Mouse (Mus musculus): ENCODE measurements around the gene Vtcn1. TPM values are rescaled to one million over a fixed set of nuclear protein-coding genes. Genes with fewer than 3 reads are reported as not detected.

The Vtcn1 gene
- total RNA-seq, 2 experiments from 2014 or later, result 0.29 to 0.33 TPM

DNA sequence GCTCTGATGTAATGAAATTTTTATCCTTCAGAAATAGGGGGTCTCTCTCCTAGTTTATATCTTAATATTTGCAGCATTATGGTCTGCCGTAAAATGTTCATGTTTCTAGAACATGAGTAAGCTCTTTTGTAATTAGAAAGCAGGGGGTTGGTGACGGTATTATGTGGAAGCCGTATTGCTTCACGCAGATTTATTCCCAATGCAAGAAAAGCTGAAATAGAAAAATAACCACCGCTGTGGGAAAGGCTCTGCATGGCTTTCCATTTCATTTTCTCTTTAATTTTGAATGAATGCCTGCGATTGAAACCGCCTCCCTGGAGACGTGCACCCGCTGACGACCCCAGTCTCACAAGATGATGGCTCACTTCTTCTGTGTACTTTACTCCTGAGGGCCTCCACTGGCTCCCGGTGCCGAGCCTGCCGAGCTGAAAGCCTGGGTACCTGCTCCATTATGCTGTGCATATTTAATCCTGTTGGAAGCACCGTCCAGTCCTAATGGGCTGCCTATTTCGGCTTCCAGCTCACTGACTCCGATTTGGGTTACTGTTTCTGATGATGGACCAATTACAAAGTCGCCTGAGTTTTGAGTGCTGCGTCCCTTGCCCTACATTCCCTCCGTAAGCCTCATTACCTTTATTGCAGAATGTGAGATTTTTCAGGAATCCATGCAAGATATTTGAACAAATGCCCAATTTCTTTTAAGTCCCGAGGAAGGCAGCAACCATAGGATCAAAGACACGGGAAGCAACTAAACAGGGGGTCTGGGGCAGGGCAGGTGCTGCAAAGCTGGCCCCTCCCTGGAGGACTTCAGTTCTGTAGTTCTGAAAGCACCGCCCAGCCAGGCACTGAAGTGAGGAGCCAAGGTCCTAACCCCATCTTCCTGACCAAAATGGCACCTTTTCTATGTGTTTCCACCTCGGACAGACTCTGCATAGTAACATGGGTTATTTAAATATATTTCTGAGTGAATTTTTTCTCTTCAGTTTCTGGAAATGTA lies 36.3 kb downstream of the Vtcn1 start:
- intact Hi-C loops (cut with DNase I), result no loop called here
- TF ChIP-seq CTCF (IDR thresholded peaks at IDR 0.05), result no peak
- no peak overlapping the region for H3K4me3 ChIP-seq
- H3K27ac ChIP-seq, result no peak overlapping the region
- no peak for DNase-seq (ENCODE audit: extremely low spot score in 1 of 2, low spot score in 2 of 2)

DNA sequence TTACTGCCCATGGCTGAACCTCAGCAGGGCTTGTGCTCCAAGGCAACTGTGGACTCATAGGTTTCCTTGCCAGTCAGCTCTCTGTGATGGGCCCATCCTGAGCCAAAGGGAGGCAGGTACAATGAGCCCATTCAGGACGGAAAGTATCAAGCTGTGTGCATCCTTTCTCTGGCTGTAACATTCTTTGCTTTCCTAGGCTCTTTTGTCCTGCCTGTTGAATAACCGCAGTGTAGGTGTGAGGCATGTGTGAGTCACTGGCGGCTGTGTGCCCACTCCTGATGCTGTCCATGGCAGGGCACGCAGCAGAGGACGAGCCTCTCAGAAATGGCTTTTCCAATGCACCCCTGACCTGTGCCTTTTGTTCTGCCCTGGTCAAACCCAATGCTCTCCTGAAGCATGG lies 41.7 kb downstream of the Vtcn1 start:
- no peak overlapping the region for H3K27ac ChIP-seq
- no peak overlapping the region for H3K4me3 ChIP-seq
- no peak for DNase-seq (ENCODE audit: extremely low spot score in 1 of 2, low spot score in 2 of 2)
- intact Hi-C loops (cut with DNase I), result no loop called here
- TF ChIP-seq CTCF (IDR thresholded peaks at IDR 0.05), result no peak

DNA sequence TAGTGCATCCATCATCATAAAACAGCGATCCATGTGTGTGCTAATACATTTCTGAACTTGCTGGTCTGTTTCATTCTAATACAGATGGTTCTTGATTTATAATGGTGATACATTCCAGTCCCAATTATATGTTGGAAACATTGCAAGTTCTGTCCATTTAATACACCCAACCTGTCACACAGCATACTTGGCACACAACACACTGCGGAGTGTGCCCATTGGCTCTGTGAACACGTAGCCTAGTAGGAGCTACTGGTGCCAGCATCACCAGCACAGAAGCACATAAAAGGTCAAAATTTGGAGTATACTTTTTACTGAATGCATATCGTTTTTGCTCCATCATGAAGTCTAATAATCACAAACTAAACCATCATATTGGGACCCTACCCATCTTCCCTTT lies 51.8 kb downstream of the Vtcn1 start:
- no peak for DNase-seq (ENCODE audit: extremely low spot score in 1 of 2, low spot score in 2 of 2)
- H3K27ac ChIP-seq, result no peak overlapping the region
- TF ChIP-seq CTCF (IDR thresholded peaks at IDR 0.05), result no peak
- no peak overlapping the region for H3K4me3 ChIP-seq
- intact Hi-C loops (cut with DNase I), result no loop called here

DNA sequence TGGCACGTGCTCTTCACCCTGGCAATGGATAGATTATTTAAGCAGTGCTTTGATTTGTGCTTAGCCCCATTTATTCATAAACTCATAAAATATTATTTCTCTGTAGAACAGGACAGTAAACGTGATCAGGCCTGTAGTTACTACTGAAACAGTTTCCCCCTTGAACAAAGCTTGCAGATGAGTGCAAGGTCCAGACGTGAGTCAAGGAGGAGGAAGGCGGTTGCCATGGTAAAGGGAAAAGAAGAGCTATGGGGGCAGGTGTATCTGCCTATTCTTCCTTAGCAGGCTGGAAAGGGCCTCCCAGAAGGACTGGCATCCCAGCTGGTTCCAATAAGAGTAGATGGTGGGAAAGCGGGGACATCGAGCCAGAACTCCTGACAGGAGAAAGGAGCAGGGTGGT lies 56.1 kb downstream of the Vtcn1 start:
- intact Hi-C loops (cut with DNase I), result no loop called here
- TF ChIP-seq CTCF (IDR thresholded peaks at IDR 0.05), result no peak

DNA sequence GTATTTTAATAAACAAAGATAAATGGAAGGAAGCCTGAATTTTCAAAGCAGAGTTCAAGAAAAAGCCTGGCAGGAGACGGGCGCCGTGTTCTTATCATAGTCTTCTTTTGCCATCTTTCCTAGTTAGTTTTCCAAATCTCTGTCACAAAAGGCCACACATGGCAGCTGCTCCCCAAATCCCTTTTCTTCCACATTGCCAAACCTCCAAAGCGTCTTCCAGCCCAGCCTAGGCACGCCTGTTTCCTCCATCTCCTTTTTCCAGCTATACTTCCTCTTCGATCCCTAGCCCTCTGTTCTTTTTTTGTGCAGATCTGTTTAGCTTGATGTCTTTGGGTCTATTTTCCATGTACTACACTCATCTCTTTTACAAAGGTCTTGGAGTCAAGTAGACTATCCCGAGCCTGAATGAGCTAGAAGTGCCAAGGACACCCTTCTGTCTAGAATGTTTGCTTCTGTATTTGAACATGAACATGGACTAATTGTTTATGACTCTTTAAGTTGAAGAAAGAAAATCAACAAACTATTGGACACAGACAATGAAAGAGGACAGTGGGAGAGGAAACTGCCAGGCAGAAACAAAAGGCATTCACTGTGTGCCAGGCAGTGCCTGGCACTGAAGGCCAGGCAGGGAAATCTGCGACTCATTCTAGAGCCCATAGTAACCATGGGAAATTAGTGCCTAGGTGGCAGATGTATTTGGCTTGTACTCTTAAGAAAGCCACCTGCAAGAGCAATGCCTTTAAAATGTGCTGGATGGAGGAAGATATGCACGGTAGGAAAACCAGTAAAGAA lies 56.8 kb downstream of the Vtcn1 start:
- no peak for DNase-seq (ENCODE audit: extremely low spot score in 1 of 2, low spot score in 2 of 2)
- Histone ChIP-seq H3K27ac (no peak overlapping the region; the same call in 1 of the 2 replicates), H3K4me3 (no peak overlapping the region)
- no peak for TF ChIP-seq CTCF (IDR thresholded peaks at IDR 0.05)
- intact Hi-C loops (cut with DNase I), result no loop called here

More for the DNA sequence above, 56.1 kb downstream of the Vtcn1 start:
- Histone ChIP-seq H3K27ac (no peak overlapping the region; the same call in 1 of the 2 replicates), H3K4me3 (no peak overlapping the region)
- no peak for DNase-seq (ENCODE audit: extremely low spot score in 1 of 2, low spot score in 2 of 2)

DNA sequence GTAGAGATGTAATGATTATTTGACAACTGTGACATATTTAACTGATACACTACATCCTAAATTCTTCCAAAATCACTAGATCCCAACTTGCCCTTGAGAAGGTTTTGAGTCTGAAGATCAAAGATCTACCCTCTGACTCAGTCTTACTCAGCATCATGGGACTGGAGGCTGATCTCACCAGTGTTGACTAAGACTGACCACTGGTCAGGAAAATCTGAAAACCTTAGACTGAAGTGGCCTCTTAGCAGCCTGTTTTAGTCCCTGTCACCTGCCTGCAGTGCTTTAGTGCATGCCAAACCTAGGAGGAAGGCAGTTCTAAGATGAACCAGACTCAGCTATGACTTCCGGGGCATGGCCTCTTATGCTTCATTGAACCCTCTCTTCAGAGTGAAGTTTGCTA lies 64.0 kb downstream of the Vtcn1 start:
- intact Hi-C loops (cut with DNase I), result no loop called here
- Histone ChIP-seq H3K4me3 (no peak overlapping the region), H3K27ac (no peak overlapping the region)
- no peak for TF ChIP-seq CTCF (IDR thresholded peaks at IDR 0.05)
- no peak for DNase-seq (ENCODE audit: extremely low spot score in 1 of 2, low spot score in 2 of 2)

DNA sequence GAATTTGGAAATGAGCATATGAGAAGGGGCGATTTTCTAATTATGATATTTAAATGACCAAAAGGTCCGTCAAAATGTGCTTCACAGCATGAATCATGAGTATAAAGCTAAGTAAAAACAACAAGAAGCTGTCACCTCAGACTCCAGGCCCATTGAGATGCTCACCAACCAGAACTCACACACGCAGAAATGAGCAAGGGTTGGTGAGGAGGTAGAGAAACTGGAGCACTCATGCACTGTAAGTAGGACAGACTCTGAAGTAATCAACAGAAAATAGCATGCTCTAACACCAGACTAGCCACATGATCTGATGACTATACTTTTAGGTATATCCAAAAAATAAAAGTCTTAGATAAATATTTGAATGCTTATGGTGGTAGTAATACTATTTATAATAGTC lies 65.1 kb downstream of the Vtcn1 start:
- TF ChIP-seq CTCF (IDR thresholded peaks at IDR 0.05), result no peak
- DNase-seq (ENCODE audit: extremely low spot score in 1 of 2, low spot score in 2 of 2), result no peak
- intact Hi-C loops (cut with DNase I), result no loop called here
- Histone ChIP-seq H3K27ac (peak overlapping the region; percentile 48; the same call in 1 of the 2 replicates), H3K4me3 (no peak overlapping the region)

DNA sequence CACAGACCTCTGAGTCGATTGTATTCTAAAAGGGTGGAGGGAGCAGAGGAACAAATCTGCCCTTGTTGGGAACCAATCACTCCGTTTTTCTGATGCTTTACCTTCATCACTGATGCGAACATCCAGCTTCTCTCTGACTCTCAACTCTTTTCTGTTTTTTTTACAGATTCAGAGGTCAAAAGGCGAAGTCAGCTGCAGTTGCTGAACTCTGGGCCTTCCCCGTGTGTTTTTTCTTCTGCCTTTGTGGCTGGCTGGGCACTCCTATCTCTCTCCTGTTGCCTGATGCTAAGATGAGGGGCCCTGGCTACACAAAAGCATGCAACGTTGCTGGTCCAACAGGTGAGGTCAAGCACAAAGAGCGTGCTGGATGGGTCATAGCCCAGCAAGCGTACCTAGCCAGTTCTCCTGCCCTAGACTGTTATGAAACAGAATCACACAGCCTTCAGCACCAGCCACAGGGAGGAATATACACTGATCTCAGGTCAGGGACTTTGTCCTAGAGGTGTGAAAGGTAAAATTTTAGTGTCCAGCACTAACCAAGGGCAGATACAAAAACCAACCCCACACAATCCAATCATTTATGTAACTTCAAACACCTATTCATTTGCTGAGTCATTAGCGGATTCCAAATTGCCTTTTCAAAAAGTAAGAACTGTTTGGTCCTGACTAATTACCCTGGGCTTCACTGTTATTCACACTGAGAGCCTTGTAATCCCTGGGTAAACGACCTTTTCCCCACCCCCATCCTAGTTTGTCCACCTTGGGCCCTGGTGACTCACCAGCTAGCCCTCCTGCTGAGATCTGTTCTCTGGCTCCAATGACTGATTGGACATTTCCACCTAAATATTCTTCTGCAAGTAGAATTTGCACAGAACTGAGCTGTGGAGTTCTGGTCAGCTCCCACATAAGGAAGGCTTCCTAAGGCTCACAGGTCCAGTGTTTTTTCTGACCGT lies 67.4 kb downstream of the Vtcn1 start:
- intact Hi-C loops (cut with DNase I), result no loop called here
- no peak for DNase-seq (ENCODE audit: extremely low spot score in 1 of 2, low spot score in 2 of 2)

DNA sequence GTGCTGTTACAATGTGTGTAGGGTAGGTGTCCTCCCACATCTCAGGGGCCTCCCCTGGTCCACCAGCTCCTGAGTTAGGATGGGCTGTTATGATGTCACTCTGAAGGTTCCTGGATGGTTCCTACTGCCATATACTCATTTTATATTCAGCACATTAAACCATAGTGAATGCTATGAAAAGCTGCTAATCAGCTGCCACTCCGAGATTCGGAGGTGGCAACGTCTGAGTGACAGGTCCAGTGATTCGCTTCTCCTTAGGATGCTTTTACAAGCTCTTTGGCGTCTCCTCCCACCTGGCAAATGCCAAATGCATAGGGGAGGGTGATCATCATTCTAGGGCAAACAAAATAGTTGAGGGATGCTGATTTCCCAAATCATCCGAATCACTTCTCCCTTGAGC lies 70.2 kb downstream of the Vtcn1 start:
- no peak for DNase-seq (ENCODE audit: extremely low spot score in 1 of 2, low spot score in 2 of 2)
- Histone ChIP-seq H3K4me3 (no peak overlapping the region), H3K27ac (no peak overlapping the region)
- intact Hi-C loops (cut with DNase I), result no loop called here
- TF ChIP-seq CTCF (IDR thresholded peaks at IDR 0.05), result no peak

More for the DNA sequence above, 67.4 kb downstream of the Vtcn1 start:
- Histone ChIP-seq H3K27ac (no peak overlapping the region), H3K4me3 (no peak overlapping the region)
- TF ChIP-seq CTCF (IDR thresholded peaks at IDR 0.05), result no peak

DNA sequence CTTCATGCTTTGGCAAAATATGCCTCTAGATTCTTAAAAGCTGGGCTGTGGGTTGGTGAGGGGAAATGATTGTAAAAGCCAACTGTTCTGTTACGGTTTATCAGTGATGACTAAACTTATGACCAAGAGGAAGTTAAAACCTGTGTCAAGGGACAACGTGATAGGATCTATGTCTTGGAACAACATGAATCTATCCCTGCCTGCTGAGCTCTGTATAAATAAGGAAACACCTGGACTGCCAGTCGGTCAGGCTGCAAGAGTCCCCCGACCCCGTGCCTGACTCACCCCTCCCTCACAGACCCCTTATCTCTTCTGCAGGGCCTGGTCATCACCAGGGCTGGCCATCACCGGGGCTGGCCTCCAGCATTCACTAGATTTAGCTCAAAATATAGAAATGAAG lies 80.9 kb downstream of the Vtcn1 start:
- no peak for TF ChIP-seq CTCF (IDR thresholded peaks at IDR 0.05)
- Histone ChIP-seq H3K27ac (no peak overlapping the region), H3K4me3 (no peak overlapping the region)
- intact Hi-C loops (cut with DNase I), result loop anchor here (2.0 kb wide), 1 partner anchor 137 kb away; no protein-coding TSS in a partner anchor
- no peak for DNase-seq (ENCODE audit: extremely low spot score in 1 of 2, low spot score in 2 of 2)

DNA sequence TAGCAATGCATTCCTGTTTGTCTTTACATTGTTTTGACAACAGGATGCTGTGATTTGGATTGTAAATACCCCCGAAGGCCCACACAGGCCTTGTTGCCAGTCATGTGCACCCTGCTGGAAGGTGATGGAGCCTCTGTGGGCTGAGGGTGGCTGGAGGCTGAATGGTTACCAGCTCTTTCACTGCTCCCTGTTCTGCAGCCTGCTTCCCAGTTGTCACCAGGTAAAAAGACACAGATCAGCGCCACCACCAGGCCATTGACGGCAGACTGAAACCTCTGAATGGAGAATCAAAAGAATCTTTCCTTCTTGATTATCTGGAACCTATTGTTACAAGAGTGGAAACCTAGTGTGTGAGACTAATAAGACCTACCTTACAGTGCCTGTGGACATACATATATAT lies 81.7 kb downstream of the Vtcn1 start:
- TF ChIP-seq CTCF (IDR thresholded peaks at IDR 0.05), result peak; percentile 40
- Histone ChIP-seq H3K4me3 (no peak overlapping the region), H3K27ac (no peak overlapping the region)
- DNase-seq (ENCODE audit: extremely low spot score in 1 of 2, low spot score in 2 of 2), result no peak
- intact Hi-C loops (cut with DNase I), result loop anchor here (2.0 kb wide), 1 partner anchor 138 kb away; no protein-coding TSS in a partner anchor
